Mouse (Mus musculus): ENCODE measurements at regions not wholly inside any gene's neighbourhood (a gene's known extent, or its start where the extent isn't known, plus 50 kb on each side); places are given as distances from the start of the nearest gene placed in this dataset.

DNA sequence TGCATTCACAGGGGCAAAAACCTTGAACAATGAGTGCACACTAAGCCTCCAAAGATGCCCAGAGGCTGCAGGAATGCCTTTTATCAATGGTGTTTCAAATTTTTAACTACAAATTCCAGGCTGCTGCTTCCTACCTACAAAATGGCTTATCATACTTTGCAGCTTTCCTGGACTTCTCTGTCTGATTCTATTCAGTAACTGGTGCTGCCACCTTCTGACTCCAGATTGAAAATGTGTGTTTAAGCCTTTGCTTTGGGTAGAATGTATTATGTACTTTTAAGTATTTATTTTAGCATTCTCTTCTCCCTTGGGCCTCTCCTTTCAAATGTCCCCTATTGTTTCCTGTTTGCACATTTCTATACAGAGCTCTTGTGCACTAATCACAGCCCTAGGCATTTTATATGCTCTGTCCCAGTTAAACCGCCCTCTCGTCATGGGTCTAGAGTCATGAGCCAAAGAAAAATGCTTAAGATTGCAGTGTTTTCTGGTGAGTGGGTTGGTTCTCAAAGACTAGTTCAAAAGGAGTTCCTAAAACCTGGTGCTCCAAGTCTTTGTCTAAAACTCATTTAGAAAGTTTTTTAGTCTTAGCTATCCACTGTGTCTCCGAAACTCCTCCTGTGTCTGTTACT is 472.3 kb upstream of the Dpp10 start:
- Histone ChIP-seq H3K9me3 (ENCODE audit: control insufficient read depth, low read length) (no peaks in the 10 kb centered on the region), H3K36me3 (ENCODE audit: control insufficient read depth, insufficient read depth, low read length) (no peaks in the 10 kb centered on the region), H3K4me1 (ENCODE audit: control insufficient read depth, insufficient read depth, low read length) (no peaks in the 10 kb centered on the region), H3K27ac (ENCODE audit: low read depth, low read length) (no peak overlapping the region), H3K27me3 (ENCODE audit: control insufficient read depth, insufficient read depth, low read length) (no peaks in the 10 kb centered on the region), H3K4me3 (ENCODE audit: low read depth, low read length) (no peak overlapping the region), H3K9ac (ENCODE audit: low read length) (no peak overlapping the region), H3K4me2 (ENCODE audit: low read depth) (no peak overlapping the region)
- DNase-seq (ENCODE audit: low spot score) (no peak), ATAC-seq (ENCODE audit: insufficient read depth, low FRiP score, low TSS enrichment) (no peak)
- WGBS: 85% methylated on average over 3 of the region's 3 CpGs

DNA sequence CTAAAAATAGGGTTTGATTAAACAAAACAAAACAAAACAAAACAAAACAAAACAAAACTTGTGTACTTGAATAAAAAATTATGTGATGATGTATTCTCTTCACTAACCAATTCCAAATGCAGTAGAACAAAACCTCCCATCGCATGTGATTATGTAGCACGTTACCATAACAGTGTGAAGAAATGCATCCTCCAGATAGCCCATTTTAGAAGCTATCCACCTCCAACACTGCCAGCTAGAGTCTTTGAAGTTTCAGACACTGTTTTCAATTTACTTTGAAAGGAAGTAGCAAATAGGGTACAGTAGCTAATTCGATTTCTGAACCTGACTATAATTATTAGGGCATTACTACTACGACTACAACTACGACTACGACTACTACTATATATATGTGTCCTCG is 465.1 kb upstream of the Dpp10 start:
- no peak overlapping the region for H3K4me2 ChIP-seq (ENCODE audit: low read depth)
- ATAC-seq (ENCODE audit: insufficient read depth, low FRiP score, low TSS enrichment): no peak

DNA sequence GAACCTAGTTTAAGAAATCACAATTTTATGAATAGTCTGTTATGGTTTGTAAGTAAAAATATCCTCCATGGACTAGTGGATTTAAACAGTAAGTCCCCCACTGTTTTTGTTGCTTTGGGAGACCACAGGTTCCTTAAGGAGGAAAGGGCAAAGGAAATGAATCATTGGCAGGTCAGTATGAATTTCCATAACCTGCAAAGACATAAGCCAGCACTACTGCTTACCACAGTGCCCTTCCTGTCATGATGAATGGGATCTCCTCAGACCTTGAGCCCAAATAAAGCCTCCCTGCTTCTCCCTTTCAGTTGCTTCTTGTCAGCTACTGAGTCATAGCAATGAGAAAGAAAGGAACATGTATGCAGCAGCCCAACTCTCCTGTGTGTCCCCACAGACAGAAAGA is 443.1 kb upstream of the Dpp10 start:
- Histone ChIP-seq H3K4me3 (ENCODE audit: low read depth, low read length) (no peak overlapping the region), H3K9ac (ENCODE audit: low read length) (no peak overlapping the region), H3K4me1 (ENCODE audit: control insufficient read depth, insufficient read depth, low read length) (no peaks in the 10 kb centered on the region), H3K4me2 (ENCODE audit: low read depth) (no peak overlapping the region), H3K27ac (ENCODE audit: low read depth, low read length) (no peak overlapping the region), H3K27me3 (ENCODE audit: control insufficient read depth, insufficient read depth, low read length) (no peaks in the 10 kb centered on the region), H3K9me3 (ENCODE audit: control insufficient read depth, low read length) (no peaks in the 10 kb centered on the region), H3K36me3 (ENCODE audit: control insufficient read depth, insufficient read depth, low read length) (no peaks in the 10 kb centered on the region)
- DNase-seq (ENCODE audit: low spot score) (no peak), ATAC-seq (ENCODE audit: insufficient read depth, low FRiP score, low TSS enrichment) (no peak)

More for the DNA sequence above, 465.1 kb upstream of the Dpp10 start:
- Histone ChIP-seq H3K4me1 (ENCODE audit: control insufficient read depth, insufficient read depth, low read length) (no peaks in the 10 kb centered on the region), H3K27ac (ENCODE audit: low read depth, low read length) (no peak overlapping the region), H3K9ac (ENCODE audit: low read length) (no peak overlapping the region), H3K4me3 (ENCODE audit: low read depth, low read length) (no peak overlapping the region), H3K9me3 (ENCODE audit: control insufficient read depth, low read length) (no peaks in the 10 kb centered on the region), H3K36me3 (ENCODE audit: control insufficient read depth, insufficient read depth, low read length) (no peaks in the 10 kb centered on the region), H3K27me3 (ENCODE audit: control insufficient read depth, insufficient read depth, low read length) (no peaks in the 10 kb centered on the region)
- WGBS: 93% methylated on average over 7 of the region's 7 CpGs
- DNase-seq (ENCODE audit: low spot score): no peak

DNA sequence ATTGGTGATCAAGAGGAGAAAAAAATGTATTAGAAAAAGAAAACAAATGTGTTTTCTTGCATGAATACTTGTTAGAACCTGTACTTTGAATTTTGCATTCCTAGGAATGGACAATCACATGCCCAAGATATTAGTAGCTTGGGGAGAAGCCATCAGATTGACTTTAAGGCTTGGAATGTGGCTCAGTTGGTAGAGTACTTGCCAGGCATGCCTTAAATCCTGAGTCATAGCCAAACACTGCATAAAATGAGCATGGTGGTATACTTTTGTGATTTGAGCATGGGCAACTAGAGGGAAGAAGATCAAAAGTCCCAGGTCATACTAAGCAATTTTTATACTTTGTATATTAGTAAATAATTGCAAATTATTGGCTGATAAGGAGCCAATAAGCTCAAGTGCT is 442.6 kb upstream of the Dpp10 start:
- H3K9me3 ChIP-seq (ENCODE audit: control insufficient read depth, low read length): no peaks in the 10 kb centered on the region
- H3K4me2 ChIP-seq (ENCODE audit: low read depth): no peak overlapping the region
- ATAC-seq (ENCODE audit: insufficient read depth, low FRiP score, low TSS enrichment) (no peak), DNase-seq (ENCODE audit: low spot score) (no peak)
- no peaks in the 10 kb centered on the region for H3K4me1 ChIP-seq (ENCODE audit: control insufficient read depth, insufficient read depth, low read length)
- no peak overlapping the region for H3K27ac ChIP-seq (ENCODE audit: low read depth, low read length)
- no peak overlapping the region for H3K9ac ChIP-seq (ENCODE audit: low read length)
- H3K36me3 ChIP-seq (ENCODE audit: control insufficient read depth, insufficient read depth, low read length): no peaks in the 10 kb centered on the region
- H3K4me3 ChIP-seq (ENCODE audit: low read depth, low read length): no peak overlapping the region
- H3K27me3 ChIP-seq (ENCODE audit: control insufficient read depth, insufficient read depth, low read length): no peaks in the 10 kb centered on the region

DNA sequence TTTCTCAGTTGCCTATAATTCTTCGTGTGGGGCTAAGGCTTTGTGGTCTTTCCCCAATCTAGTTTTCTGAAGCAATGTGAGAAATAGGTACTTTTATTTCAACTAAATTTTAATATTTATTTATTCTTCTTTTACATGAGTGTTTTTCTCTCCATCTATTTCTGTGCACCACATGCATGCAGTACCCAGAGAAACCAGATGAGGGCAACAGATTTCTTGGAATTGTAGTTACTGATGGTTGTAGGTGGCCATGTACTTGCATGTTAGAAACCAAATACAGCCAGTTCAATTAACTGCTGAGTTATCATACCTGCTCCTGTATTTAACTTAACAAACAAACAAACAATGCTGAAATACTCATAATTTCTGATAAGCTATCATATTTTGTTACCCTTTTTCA is 404.8 kb upstream of the Dpp10 start:
- no peaks in the 10 kb centered on the region for H3K36me3 ChIP-seq (ENCODE audit: control insufficient read depth, insufficient read depth, low read length)
- H3K27me3 ChIP-seq (ENCODE audit: control insufficient read depth, insufficient read depth, low read length): no peaks in the 10 kb centered on the region
- no peak overlapping the region for H3K4me3 ChIP-seq (ENCODE audit: low read depth, low read length)
- H3K9ac ChIP-seq (ENCODE audit: low read length): no peak overlapping the region
- H3K4me1 ChIP-seq (ENCODE audit: control insufficient read depth, insufficient read depth, low read length): no peaks in the 10 kb centered on the region
- DNase-seq (ENCODE audit: low spot score): peak; percentile 12
- WGBS: 45% methylated on average over 1 of the region's 1 CpGs
- no peak for ATAC-seq (ENCODE audit: insufficient read depth, low FRiP score, low TSS enrichment)
- no peak overlapping the region for H3K27ac ChIP-seq (ENCODE audit: low read depth, low read length)
- no peak overlapping the region for H3K4me2 ChIP-seq (ENCODE audit: low read depth)
- H3K9me3 ChIP-seq (ENCODE audit: control insufficient read depth, low read length): no peaks in the 10 kb centered on the region

DNA sequence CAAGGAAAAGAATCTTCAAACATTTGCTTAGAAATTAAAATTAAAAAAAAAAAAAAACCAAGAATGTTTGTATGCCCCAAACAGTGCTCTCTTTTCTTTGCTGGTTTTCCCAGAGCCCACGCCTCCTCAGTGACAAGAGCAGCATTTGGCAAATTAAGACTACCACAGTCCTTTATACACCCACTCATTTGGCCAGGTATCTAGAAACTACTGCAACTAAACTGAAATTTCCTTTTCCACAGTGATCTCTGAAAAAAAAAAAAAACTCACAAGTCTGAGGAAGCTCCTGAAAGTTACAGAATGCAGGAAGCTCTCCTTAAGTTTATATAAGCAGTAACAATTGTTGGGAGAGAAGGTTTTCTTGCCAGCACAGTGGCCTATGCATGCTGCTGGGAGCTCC is 394.2 kb upstream of the Dpp10 start:
- WGBS: 97% methylated on average over 1 of the region's 1 CpGs
- ATAC-seq (ENCODE audit: insufficient read depth, low FRiP score, low TSS enrichment) (no peak), DNase-seq (ENCODE audit: low spot score) (no peak)
- no peaks in the 10 kb centered on the region for H3K4me1 ChIP-seq (ENCODE audit: control insufficient read depth, insufficient read depth, low read length)
- H3K36me3 ChIP-seq (ENCODE audit: control insufficient read depth, insufficient read depth, low read length): no peaks in the 10 kb centered on the region
- no peak overlapping the region for H3K4me2 ChIP-seq (ENCODE audit: low read depth)
- no peaks in the 10 kb centered on the region for H3K27me3 ChIP-seq (ENCODE audit: control insufficient read depth, insufficient read depth, low read length)
- H3K27ac ChIP-seq (ENCODE audit: low read depth, low read length): no peak overlapping the region
- no peaks in the 10 kb centered on the region for H3K9me3 ChIP-seq (ENCODE audit: control insufficient read depth, low read length)
- no peak overlapping the region for H3K9ac ChIP-seq (ENCODE audit: low read length)
- no peak overlapping the region for H3K4me3 ChIP-seq (ENCODE audit: low read depth, low read length)

DNA sequence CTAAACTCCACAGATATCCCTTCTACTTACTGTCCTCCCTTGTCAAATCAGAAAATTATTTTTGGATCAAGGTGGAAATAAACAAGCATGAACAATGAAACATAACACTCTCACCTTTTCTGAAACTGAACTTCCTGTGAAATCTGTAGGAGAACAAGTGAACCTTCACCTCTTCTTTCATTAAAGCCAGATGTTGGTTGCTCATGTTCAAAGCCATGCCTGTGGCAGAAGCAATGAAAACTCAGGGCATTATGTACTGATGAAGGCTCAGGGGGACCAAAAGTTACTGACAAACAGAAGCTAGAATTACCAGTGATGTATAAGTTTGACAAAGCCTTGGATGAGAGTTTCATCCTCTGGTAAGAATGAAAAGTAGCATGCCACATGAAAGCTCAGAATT is 390.5 kb upstream of the Dpp10 start:
- ATAC-seq (ENCODE audit: insufficient read depth, low FRiP score, low TSS enrichment) (no peak), DNase-seq (ENCODE audit: low spot score) (no peak)
- Histone ChIP-seq H3K4me3 (ENCODE audit: low read depth, low read length) (no peak overlapping the region), H3K9ac (ENCODE audit: low read length) (no peak overlapping the region), H3K27ac (ENCODE audit: low read depth, low read length) (no peak overlapping the region), H3K27me3 (ENCODE audit: control insufficient read depth, insufficient read depth, low read length) (no peaks in the 10 kb centered on the region), H3K9me3 (ENCODE audit: control insufficient read depth, low read length) (no peaks in the 10 kb centered on the region), H3K36me3 (ENCODE audit: control insufficient read depth, insufficient read depth, low read length) (no peaks in the 10 kb centered on the region), H3K4me2 (ENCODE audit: low read depth) (no peak overlapping the region), H3K4me1 (ENCODE audit: control insufficient read depth, insufficient read depth, low read length) (no peaks in the 10 kb centered on the region)

DNA sequence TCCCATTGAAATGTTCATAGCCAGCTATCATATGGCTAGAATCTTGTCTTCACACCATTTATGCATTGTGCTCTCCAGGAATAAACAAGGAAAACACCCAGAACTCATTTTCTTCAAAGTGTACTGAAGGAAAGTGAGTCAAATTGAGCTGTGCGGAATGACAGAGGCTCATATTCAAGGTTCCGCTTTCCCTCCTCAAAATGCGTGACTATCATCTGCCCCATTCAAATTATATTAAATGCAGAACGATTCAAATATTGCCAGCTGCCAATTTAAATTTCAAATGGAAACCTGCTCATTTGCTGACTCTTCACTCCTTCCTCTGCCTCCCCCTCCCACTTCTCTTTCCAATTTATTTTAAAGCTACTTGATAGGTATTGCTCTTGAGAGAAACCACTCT is 384.2 kb upstream of the Dpp10 start:
- Histone ChIP-seq H3K27me3 (ENCODE audit: control insufficient read depth, insufficient read depth, low read length) (no peaks in the 10 kb centered on the region), H3K36me3 (ENCODE audit: control insufficient read depth, insufficient read depth, low read length) (no peaks in the 10 kb centered on the region), H3K4me3 (ENCODE audit: low read depth, low read length) (no peak overlapping the region), H3K4me2 (ENCODE audit: low read depth) (no peak overlapping the region), H3K4me1 (ENCODE audit: control insufficient read depth, insufficient read depth, low read length) (no peaks in the 10 kb centered on the region), H3K9me3 (ENCODE audit: control insufficient read depth, low read length) (no peaks in the 10 kb centered on the region), H3K27ac (ENCODE audit: low read depth, low read length) (no peak overlapping the region), H3K9ac (ENCODE audit: low read length) (no peak overlapping the region)
- whole genome bisulfite sequencing: 94% methylated on average over 4 of the region's 4 CpGs
- DNase-seq (ENCODE audit: low spot score): no peak
- ATAC-seq (ENCODE audit: insufficient read depth, low FRiP score, low TSS enrichment): no peak

DNA sequence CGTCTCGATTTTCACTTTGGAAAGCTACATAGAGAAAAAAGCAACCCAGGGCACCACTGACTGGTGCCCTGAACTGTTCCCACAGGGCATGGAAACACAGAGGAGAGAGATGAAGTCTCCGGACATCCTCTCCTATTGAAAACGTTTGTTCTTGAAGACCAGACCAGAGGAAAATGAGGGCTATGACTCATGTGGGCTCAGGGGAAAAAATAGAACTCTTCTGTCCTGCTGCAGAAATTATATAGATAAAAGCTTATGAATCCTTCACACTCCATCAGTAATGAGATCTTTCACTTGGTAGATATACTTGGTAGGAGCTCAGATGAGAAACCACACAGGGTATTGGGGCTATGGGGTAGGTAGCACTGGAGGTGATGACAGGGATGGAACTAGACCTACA is 371.4 kb upstream of the Dpp10 start:
- no peak overlapping the region for H3K27ac ChIP-seq (ENCODE audit: low read depth, low read length)
- 79% methylated on average over 4 of the region's 4 CpGs for WGBS
- no peaks in the 10 kb centered on the region for H3K4me1 ChIP-seq (ENCODE audit: control insufficient read depth, insufficient read depth, low read length)
- no peak overlapping the region for H3K4me3 ChIP-seq (ENCODE audit: low read depth, low read length)
- no peaks in the 10 kb centered on the region for H3K27me3 ChIP-seq (ENCODE audit: control insufficient read depth, insufficient read depth, low read length)
- no peak overlapping the region for H3K4me2 ChIP-seq (ENCODE audit: low read depth)
- H3K9ac ChIP-seq (ENCODE audit: low read length): no peak overlapping the region
- H3K36me3 ChIP-seq (ENCODE audit: control insufficient read depth, insufficient read depth, low read length): no peaks in the 10 kb centered on the region
- no peaks in the 10 kb centered on the region for H3K9me3 ChIP-seq (ENCODE audit: control insufficient read depth, low read length)
- DNase-seq (ENCODE audit: low spot score): no peak
- ATAC-seq (ENCODE audit: insufficient read depth, low FRiP score, low TSS enrichment): no peak
